Comparison of ENCODE assay signal across 22 mouse cellular contexts in genomic region chr3:55528012-55528411, GRCm38 (mm10). TPM values are rescaled to one million over a fixed set of nuclear protein-coding genes. Genes with fewer than 3 reads are reported as not detected.
DNase-seq lines count a peak whose midpoint lies in the region; ATAC-seq lines count a peak whose summit lies in the region.
"Had no signal": no experiment of that assay in that cellular context is flagged by ENCODE, and none has a peak within 500 bp of the region (broad histone marks: within the 10 kb centered on the region; RNA-seq: fewer than 3 reads in every experiment).

No protein-coding gene starts in this region.

- H3K27me3 ChIP-seq in forebrain, embryonic 12.5 days, result no peaks in the 10 kb centered on the region; the same call in 1 of the 2 replicates
- no peaks in the 10 kb centered on the region for H3K27me3 ChIP-seq in forebrain, embryonic 15.5 days
- no peaks in the 10 kb centered on the region for H3K27me3 ChIP-seq in midbrain, embryonic 13.5 days
- H3K27me3 ChIP-seq in midbrain, embryonic 11.5 days (ENCODE audit: control insufficient read depth, insufficient read depth, low read length), result no peaks in the 10 kb centered on the region
- H3K27me3 ChIP-seq in hindbrain, embryonic 16.5 days (replicated peaks; ENCODE audit: control insufficient read depth, insufficient read depth, low read length), result no peaks in the 10 kb centered on the region
- H3K27me3 ChIP-seq in neural tube, embryonic 15.5 days (replicated peaks), result no peaks in the 10 kb centered on the region
- no peaks in the 10 kb centered on the region for H3K27me3 ChIP-seq in kidney, embryonic 16.5 days (ENCODE audit: insufficient read depth, low read length)
- H3K27me3 ChIP-seq: embryonic facial prominence, embryonic 15.5 days had no signal

- H3K9ac ChIP-seq in forebrain, embryonic 12.5 days, result no peak overlapping the region
- H3K9ac ChIP-seq in forebrain, embryonic 15.5 days (replicated peaks), result no peak overlapping the region
- no peak overlapping the region for H3K9ac ChIP-seq in midbrain, embryonic 13.5 days (replicated peaks)
- H3K9ac ChIP-seq in midbrain, embryonic 11.5 days (ENCODE audit: low read length), result no peak overlapping the region
- no peak overlapping the region for H3K9ac ChIP-seq in hindbrain, embryonic 16.5 days (ENCODE audit: low read depth, low read length)
- no peak overlapping the region for H3K9ac ChIP-seq in neural tube, embryonic 15.5 days (replicated peaks)
- no peak overlapping the region for H3K9ac ChIP-seq in kidney, embryonic 16.5 days (replicated peaks; ENCODE audit: low read length)
- H3K9ac ChIP-seq: embryonic facial prominence, embryonic 15.5 days had no signal

- no peaks in the 10 kb centered on the region for H3K36me3 ChIP-seq in forebrain, embryonic 12.5 days (replicated peaks)
- no peaks in the 10 kb centered on the region for H3K36me3 ChIP-seq in forebrain, embryonic 15.5 days
- no peaks in the 10 kb centered on the region for H3K36me3 ChIP-seq in midbrain, embryonic 13.5 days
- no peaks in the 10 kb centered on the region for H3K36me3 ChIP-seq in midbrain, embryonic 11.5 days (ENCODE audit: control insufficient read depth, insufficient read depth, low read length)
- no peaks in the 10 kb centered on the region for H3K36me3 ChIP-seq in hindbrain, embryonic 16.5 days (ENCODE audit: control insufficient read depth, insufficient read depth, low read length)
- no peaks in the 10 kb centered on the region for H3K36me3 ChIP-seq in neural tube, embryonic 15.5 days
- H3K36me3 ChIP-seq in kidney, embryonic 16.5 days (ENCODE audit: insufficient read depth, low read length), result no peaks in the 10 kb centered on the region
- H3K36me3 ChIP-seq: embryonic facial prominence, embryonic 15.5 days had no signal

- H3K27ac ChIP-seq in forebrain, embryonic 12.5 days, result 0 out of 2 replicates have a peak overlapping the region, but pooled peaks have one; percentile 8
- H3K27ac ChIP-seq in forebrain, embryonic 15.5 days (replicated peaks), result no peak overlapping the region
- H3K27ac ChIP-seq in midbrain, embryonic 13.5 days, result peak overlapping the region; percentile 61
- no peak overlapping the region; the same call in 1 of the 2 replicates for H3K27ac ChIP-seq in midbrain, embryonic 11.5 days (ENCODE audit: low read depth, low read length)
- H3K27ac ChIP-seq in hindbrain, embryonic 16.5 days (ENCODE audit: low read depth, low read length), result peak overlapping the region; percentile 46; the same call in 1 of the 2 replicates
- H3K27ac ChIP-seq in neural tube, embryonic 15.5 days (replicated peaks), result peak overlapping the region; percentile 54
- H3K27ac ChIP-seq in kidney, embryonic 16.5 days (ENCODE audit: low read length), result no peak overlapping the region
- H3K27ac ChIP-seq: embryonic facial prominence, embryonic 15.5 days; kidney, postnatal 0 days; stomach, postnatal 0 days had no signal

- H3K4me2 ChIP-seq in forebrain, embryonic 12.5 days, result no peak overlapping the region
- no peak overlapping the region for H3K4me2 ChIP-seq in forebrain, embryonic 15.5 days (replicated peaks)
- H3K4me2 ChIP-seq in midbrain, embryonic 13.5 days (replicated peaks), result no peak overlapping the region
- H3K4me2 ChIP-seq in midbrain, embryonic 11.5 days, result no peak overlapping the region
- no peak overlapping the region for H3K4me2 ChIP-seq in hindbrain, embryonic 16.5 days (ENCODE audit: low read length)
- H3K4me2 ChIP-seq in neural tube, embryonic 15.5 days, result no peak overlapping the region
- no peak overlapping the region for H3K4me2 ChIP-seq in kidney, embryonic 16.5 days (replicated peaks; ENCODE audit: low read depth, low read length)
- H3K4me2 ChIP-seq: embryonic facial prominence, embryonic 15.5 days had no signal

- H3K4me3 ChIP-seq in forebrain, embryonic 12.5 days (replicated peaks), result no peak overlapping the region
- no peak overlapping the region for H3K4me3 ChIP-seq in forebrain, embryonic 15.5 days
- H3K4me3 ChIP-seq in midbrain, embryonic 13.5 days (replicated peaks), result no peak overlapping the region
- no peak overlapping the region for H3K4me3 ChIP-seq in midbrain, embryonic 11.5 days (ENCODE audit: low read depth, low read length)
- no peak overlapping the region for H3K4me3 ChIP-seq in hindbrain, embryonic 16.5 days (ENCODE audit: low read length)
- no peak overlapping the region for H3K4me3 ChIP-seq in neural tube, embryonic 15.5 days (replicated peaks)
- H3K4me3 ChIP-seq in kidney, embryonic 16.5 days (ENCODE audit: low read length), result no peak overlapping the region
- H3K4me3 ChIP-seq: embryonic facial prominence, embryonic 15.5 days; megakaryocyte, embryonic 14.5 days; myocyte had no signal

- DNase-seq in midbrain, embryonic 11.5 days (ENCODE audit: low spot score, missing footprints), result no peak
- DNase-seq in right cerebral cortex, adult 2 months (ENCODE audit: low spot score in 2 of 2), result no peak
- DNase-seq: adrenal gland, postnatal 25 days; B cell, adult 2 months; gastrocnemius, postnatal 14 days; kidney, adult 11 months; left cerebral cortex, postnatal 4 days; liver; lung, postnatal 10 days had no signal

- ATAC-seq in forebrain, embryonic 12.5 days (ENCODE audit: low FRiP score), result no peak
- no peak for ATAC-seq in forebrain, embryonic 15.5 days (replicated peaks)
- no peak for ATAC-seq in midbrain, embryonic 13.5 days
- ATAC-seq in midbrain, embryonic 11.5 days (ENCODE audit: low FRiP score), result no peak
- no peak for ATAC-seq in hindbrain, embryonic 16.5 days
- no peak for ATAC-seq in neural tube, embryonic 15.5 days (ENCODE audit: low FRiP score)
- ATAC-seq in kidney, embryonic 16.5 days (ENCODE audit: low FRiP score, low TSS enrichment), result no peak

- peaks cover 53% of the 10 kb centered on the region for H3K4me1 ChIP-seq in forebrain, embryonic 12.5 days
- peaks cover 35% of the 10 kb centered on the region for H3K4me1 ChIP-seq in forebrain, embryonic 15.5 days
- peaks cover 75% of the 10 kb centered on the region for H3K4me1 ChIP-seq in midbrain, embryonic 13.5 days (replicated peaks)
- peaks cover 32% of the 10 kb centered on the region for H3K4me1 ChIP-seq in midbrain, embryonic 11.5 days (ENCODE audit: control insufficient read depth, insufficient read depth, low read length)
- peaks cover 41% of the 10 kb centered on the region for H3K4me1 ChIP-seq in hindbrain, embryonic 16.5 days (ENCODE audit: control insufficient read depth, insufficient read depth, low read depth, low read length)
- peaks cover 79% of the 10 kb centered on the region for H3K4me1 ChIP-seq in neural tube, embryonic 15.5 days
- peaks cover 38% of the 10 kb centered on the region for H3K4me1 ChIP-seq in kidney, embryonic 16.5 days (ENCODE audit: insufficient read depth, low read length)
- H3K4me1 ChIP-seq: megakaryocyte, embryonic 14.5 days had no signal

- 88% methylated on average over 5 of the region's 5 CpGs for WGBS in forebrain, embryonic 12.5 days
- 78% methylated on average over 5 of the region's 5 CpGs for WGBS in forebrain, embryonic 15.5 days
- WGBS in midbrain, embryonic 13.5 days, result 65% methylated on average over 5 of the region's 5 CpGs
- WGBS in midbrain, embryonic 11.5 days, result 78% methylated on average over 5 of the region's 5 CpGs
- WGBS in hindbrain, embryonic 16.5 days, result 64% methylated on average over 5 of the region's 5 CpGs
- 66% methylated on average over 5 of the region's 5 CpGs for WGBS in neural tube, embryonic 15.5 days
- WGBS in kidney, embryonic 16.5 days, result 93% methylated on average over 5 of the region's 5 CpGs

- no peaks in the 10 kb centered on the region for H3K9me3 ChIP-seq in forebrain, embryonic 12.5 days
- H3K9me3 ChIP-seq in forebrain, embryonic 15.5 days, result no peaks in the 10 kb centered on the region
- H3K9me3 ChIP-seq in midbrain, embryonic 13.5 days, result no peaks in the 10 kb centered on the region
- no peaks in the 10 kb centered on the region for H3K9me3 ChIP-seq in midbrain, embryonic 11.5 days (ENCODE audit: control insufficient read depth, low read length)
- H3K9me3 ChIP-seq in hindbrain, embryonic 16.5 days (ENCODE audit: control insufficient read depth, low read length), result no peaks in the 10 kb centered on the region
- H3K9me3 ChIP-seq in neural tube, embryonic 15.5 days (replicated peaks), result no peaks in the 10 kb centered on the region
- H3K9me3 ChIP-seq in kidney, embryonic 16.5 days (ENCODE audit: low read length), result no peaks in the 10 kb centered on the region
- H3K9me3 ChIP-seq: embryonic facial prominence, embryonic 15.5 days; megakaryocyte, embryonic 14.5 days had no signal

RNA-seq across cellular contexts. Expression of gene Gm21954, which starts 56.0 kb away (rescaled TPM):
- polyA plus RNA-seq in forebrain, embryonic 12.5 days (2016; fragmentation: Nextera tagmentation; extraction: Ambion mirVana), result not detected in 2 replicates
- not detected in 2 replicates for polyA plus RNA-seq in forebrain, embryonic 15.5 days (2015; fragmentation: Nextera tagmentation; extraction: Ambion mirVana)
- polyA plus RNA-seq in midbrain, embryonic 13.5 days (2015; fragmentation: Nextera tagmentation; extraction: Ambion mirVana), result not detected in 2 replicates
- not detected in 2 replicates for polyA plus RNA-seq in midbrain, embryonic 11.5 days (2014; fragmentation: Nextera tagmentation; extraction: Ambion mirVana)
- not detected in 2 replicates for polyA plus RNA-seq in hindbrain, embryonic 16.5 days (2015; fragmentation: Nextera tagmentation; extraction: Ambion mirVana)
- not detected in 2 replicates for polyA plus RNA-seq in neural tube, embryonic 15.5 days (2015; fragmentation: Nextera tagmentation; extraction: Ambion mirVana)
- polyA plus RNA-seq in kidney, embryonic 16.5 days (2015; fragmentation: Nextera tagmentation; extraction: Ambion mirVana), result not detected in 2 replicates
- polyA plus RNA-seq: embryonic facial prominence, embryonic 15.5 days; heart, embryonic 16.5 days; kidney, postnatal 0 days; liver, embryonic 16.5 days; myocyte; stomach, postnatal 0 days had no signal

Comparison
In these comparisons a context has a peak if more than half of its experiments do, and no peak if none do; other contexts are left out.
1. H3K27ac ChIP-seq: peak in forebrain, embryonic 12.5 days (single experiment), midbrain, embryonic 13.5 days (single experiment), hindbrain, embryonic 16.5 days (single experiment) and neural tube, embryonic 15.5 days (single experiment); none in forebrain, embryonic 15.5 days (single experiment), midbrain, embryonic 11.5 days (single experiment) and kidney, embryonic 16.5 days (single experiment).